In the genomic region with DNA sequence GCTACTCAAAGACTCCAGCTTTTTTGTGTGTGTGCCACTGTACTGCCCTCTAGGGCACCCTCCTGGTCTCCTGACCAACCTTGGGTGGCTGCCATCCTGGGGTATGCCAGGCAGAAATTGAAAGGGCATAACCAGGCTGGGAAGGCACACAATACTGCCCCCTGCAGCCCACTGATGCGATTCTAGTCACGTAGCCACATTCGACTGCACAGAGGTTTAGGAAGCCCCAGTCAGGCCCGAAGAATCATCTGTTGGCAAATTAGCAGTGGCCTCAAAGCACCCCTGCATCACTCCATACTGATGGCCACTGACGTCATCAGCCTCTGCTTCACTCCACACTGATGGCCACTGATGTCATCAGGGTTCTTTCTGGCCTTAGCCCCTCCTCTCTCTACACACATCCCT, we compare ENCODE assay signal across 7 mouse cellular contexts. TPM values are rescaled to one million over a fixed set of nuclear protein-coding genes. Genes with fewer than 3 reads are reported as not detected.
DNase-seq lines count a peak whose midpoint lies in the region; ATAC-seq and TF ChIP-seq lines count a peak whose summit lies in the region.

No protein-coding gene starts in this region.

- H3K27me3 ChIP-seq in hindbrain, embryonic 16.5 days (replicated peaks; ENCODE audit: control insufficient read depth, insufficient read depth, low read length), result peaks cover 7% of the 10 kb centered on the region

- H3K4me3 ChIP-seq in embryonic fibroblast, embryonic 13.5 days (ENCODE audit: insufficient read depth, low read length), result no peak overlapping the region
- no peak overlapping the region for H3K4me3 ChIP-seq in hindbrain, embryonic 16.5 days (ENCODE audit: low read length)

- WGBS in hindbrain, embryonic 16.5 days, result 25% methylated on average over 5 of the region's 5 CpGs

- H3K9me3 ChIP-seq in hindbrain, embryonic 16.5 days (ENCODE audit: control insufficient read depth, low read length), result no peaks in the 10 kb centered on the region

- peak; percentile 83 for ATAC-seq in hindbrain, embryonic 16.5 days

- H3K4me2 ChIP-seq in hindbrain, embryonic 16.5 days (ENCODE audit: low read length), result no peak overlapping the region

- no peaks in the 10 kb centered on the region for H3K36me3 ChIP-seq in hindbrain, embryonic 16.5 days (ENCODE audit: control insufficient read depth, insufficient read depth, low read length)

- no peak for TF ChIP-seq POLR2A in embryonic fibroblast, embryonic 13.5 days (IDR thresholded peaks at IDR 0.05; ENCODE audit: low read depth, low read length)

- no peaks in the 10 kb centered on the region for H3K4me1 ChIP-seq in embryonic fibroblast, embryonic 13.5 days (ENCODE audit: control insufficient read depth, insufficient read depth, low read length)
- H3K4me1 ChIP-seq in hindbrain, embryonic 16.5 days (ENCODE audit: control insufficient read depth, insufficient read depth, low read depth, low read length), result no peaks in the 10 kb centered on the region

- DNase-seq in thymus, postnatal 25 days, result peak; percentile 25
- no peak for DNase-seq in thymus, postnatal 0 days (ENCODE audit: low spot score)
- peak; percentile 78 for DNase-seq in adrenal gland, postnatal 25 days
- DNase-seq in lung, adult 18-20 months, result peak; percentile 76 to 81
- DNase-seq in right cerebral cortex, postnatal 14 days, result peak; percentile 84

- TF ChIP-seq CTCF in embryonic fibroblast, embryonic 13.5 days (IDR thresholded peaks at IDR 0.05; ENCODE audit: borderline replicate concordance, insufficient read depth, low read length), result 0 out of 2 replicates have a peak, but pooled peaks have one; percentile 11

- no peak overlapping the region for H3K27ac ChIP-seq in embryonic fibroblast, embryonic 13.5 days (ENCODE audit: insufficient read depth, low read length)
- H3K27ac ChIP-seq in hindbrain, embryonic 16.5 days (ENCODE audit: low read depth, low read length), result no peak overlapping the region

- no peak overlapping the region for H3K9ac ChIP-seq in hindbrain, embryonic 16.5 days (ENCODE audit: low read depth, low read length)

RNA-seq across cellular contexts. Expression of gene Epop, which starts 10.1 kb away (rescaled TPM):
- 1.8 and 2.2 TPM in 2 replicates for polyA plus RNA-seq in thymus, postnatal 0 days (2015; fragmentation: Nextera tagmentation; extraction: Ambion mirVana)
- 6.2 and 7.8 TPM in 2 replicates for total RNA-seq in adrenal gland, postnatal 25 days (2021)
- polyA plus RNA-seq in embryonic fibroblast, embryonic 13.5 days (2011; ENCODE audit: insufficient read length, low read depth, missing spikeins), result 1.4 and 2.1 TPM in 2 replicates
- polyA plus RNA-seq in hindbrain, embryonic 16.5 days (2015; fragmentation: Nextera tagmentation; extraction: Ambion mirVana), result 1.2 and 1.4 TPM in 2 replicates

RNA-seq across cellular contexts. Expression of gene Srcin1, which starts 43.4 kb away (rescaled TPM):
- polyA plus RNA-seq in thymus, postnatal 0 days (2015; fragmentation: Nextera tagmentation; extraction: Ambion mirVana), result 0.05 and 0.06 TPM in 2 replicates
- total RNA-seq in adrenal gland, postnatal 25 days (2021), result 9.8 and 9.9 TPM in 2 replicates
- 0.18 TPM in 1 of 2 replicates, not detected in the other for polyA plus RNA-seq in embryonic fibroblast, embryonic 13.5 days (2011; ENCODE audit: insufficient read length, low read depth, missing spikeins)
- polyA plus RNA-seq in hindbrain, embryonic 16.5 days (2015; fragmentation: Nextera tagmentation; extraction: Ambion mirVana), result 8.0 and 8.9 TPM in 2 replicates

RNA-seq across cellular contexts. Expression of gene Mllt6, which starts 43.8 kb away (rescaled TPM):
- 1.9 and 2.4 TPM in 2 replicates for polyA plus RNA-seq in thymus, postnatal 0 days (2015; fragmentation: Nextera tagmentation; extraction: Ambion mirVana)
- total RNA-seq in adrenal gland, postnatal 25 days (2021), result 49.4 and 53.6 TPM in 2 replicates
- polyA plus RNA-seq in embryonic fibroblast, embryonic 13.5 days (2011; ENCODE audit: insufficient read length, low read depth, missing spikeins), result 16.2 and 18.0 TPM in 2 replicates
- polyA plus RNA-seq in hindbrain, embryonic 16.5 days (2015; fragmentation: Nextera tagmentation; extraction: Ambion mirVana), result 3.1 and 3.3 TPM in 2 replicates
